Mouse (Mus musculus) bone marrow, adult 2 months (tissue): Measurements from ENCODE around the gene Ankrd11.

ENCODE experiments used
- CTCF ChIP-seq: fragments of 200-500 bp; IDR thresholded peaks from 2 replicates; pipeline ENCODE4 v1.5.1; 2011; ENCODE audit warnings: low read length, control low read depth; ENCODE audit not compliant: control insufficient read depth, insufficient read depth
- POLR2A ChIP-seq: fragments of 200-500 bp; IDR thresholded peaks from 2 replicates; pipeline ENCODE4 v1.6.1; 2011; ENCODE audit warnings: low read depth, mild to moderate bottlenecking, control low read depth, low read length, borderline replicate concordance; ENCODE audit not compliant: control insufficient read depth

- TF ChIP-seq CTCF = no peak
- TF ChIP-seq POLR2A = no peak
Observed at GRCm38 (mm10) chr8:122899085-122899484, 143.0 kb downstream of the Ankrd11 start.
